Mouse (Mus musculus): ENCODE data around the gene Mycn.

Mycn gene

GRCm38 (mm10) chr12:12941661-12942363 lies at the start of gene Mycn:
Gene Mycn (minus strand): TSS chr12:12941914.
- peak; percentile 95 for DNase-seq (ENCODE audit: low spot score)

GRCm38 (mm10) chr12:12987376-12987775 lies 45.7 kb upstream of the Mycn start:
- DNase-seq (ENCODE audit: low spot score): no peak

- no peak for DNase-seq (ENCODE audit: low spot score)
Observed at GRCm38 (mm10) chr12:12986612-12987206, 45.0 kb upstream of the Mycn start.

GRCm38 (mm10) chr12:12983032-12983431 lies 41.3 kb upstream of the Mycn start:
- DNase-seq (ENCODE audit: low spot score): no peak

GRCm38 (mm10) chr12:12975397-12975796 lies 33.7 kb upstream of the Mycn start:
- DNase-seq (ENCODE audit: low spot score): peak; percentile 72

DNA sequence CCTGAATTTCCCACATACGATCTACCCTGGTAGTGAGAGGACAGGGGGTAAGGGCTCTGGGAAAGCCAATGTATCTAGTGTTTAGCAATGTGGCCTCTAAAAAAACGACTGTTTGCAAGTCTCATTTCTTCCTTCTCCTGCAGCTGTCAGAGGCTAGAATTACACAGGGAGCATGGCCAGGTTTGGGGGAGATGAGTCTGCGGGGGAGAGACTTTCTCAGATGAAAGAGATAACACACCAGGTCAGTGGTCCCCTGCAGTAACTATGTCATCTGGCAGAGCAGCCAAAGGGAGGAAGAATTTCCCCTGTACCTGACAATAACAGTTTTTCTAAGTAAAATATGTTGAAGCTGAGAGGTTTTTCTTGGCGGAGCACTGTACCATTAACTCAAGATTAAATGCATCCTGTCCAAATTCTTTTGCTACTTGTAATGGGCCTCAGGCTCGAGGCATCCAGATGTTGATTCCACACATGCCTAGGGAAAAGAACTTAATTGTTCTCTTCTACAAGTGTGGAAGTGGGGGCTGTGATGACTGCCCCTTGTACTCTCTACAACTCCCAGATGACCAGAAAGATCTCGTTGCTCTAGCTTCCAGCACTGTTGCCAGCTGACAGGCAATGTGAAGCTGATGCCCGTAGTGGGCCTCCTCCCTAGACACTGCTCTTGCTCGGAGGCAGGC lies 31.2 kb upstream of the Mycn start:
- DNase-seq (ENCODE audit: low spot score): no peak

- DNase-seq (ENCODE audit: low spot score): no peak
Observed at GRCm38 (mm10) chr12:12967946-12968345, 26.2 kb upstream of the Mycn start.

- DNase-seq (ENCODE audit: low spot score): no peak
Observed at GRCm38 (mm10) chr12:12964856-12965255, 23.1 kb upstream of the Mycn start.

- no peak for DNase-seq (ENCODE audit: low spot score)
Observed at GRCm38 (mm10) chr12:12947606-12948005, 5.9 kb upstream of the Mycn start.

DNA sequence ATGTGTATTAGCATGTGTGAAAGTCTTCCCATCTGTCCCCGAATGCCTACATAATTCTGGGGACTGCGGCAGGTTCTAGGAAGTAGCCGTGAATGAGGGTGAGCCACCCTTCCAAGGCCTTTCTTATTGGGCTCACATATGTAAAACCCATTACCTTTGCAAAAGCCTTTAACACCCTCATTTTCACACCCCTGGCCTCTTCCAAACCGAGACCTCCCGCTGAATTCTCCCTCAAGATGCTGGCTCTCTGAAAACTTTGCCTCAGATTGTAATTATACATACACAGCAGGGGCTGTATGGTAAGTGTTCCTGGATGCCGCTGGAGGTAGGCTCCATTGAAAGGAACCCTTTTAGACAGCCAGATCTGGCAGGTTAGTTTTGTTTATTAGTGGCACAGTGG lies 1.6 kb upstream of the Mycn start:
- DNase-seq (ENCODE audit: low spot score): no peak

DNA sequence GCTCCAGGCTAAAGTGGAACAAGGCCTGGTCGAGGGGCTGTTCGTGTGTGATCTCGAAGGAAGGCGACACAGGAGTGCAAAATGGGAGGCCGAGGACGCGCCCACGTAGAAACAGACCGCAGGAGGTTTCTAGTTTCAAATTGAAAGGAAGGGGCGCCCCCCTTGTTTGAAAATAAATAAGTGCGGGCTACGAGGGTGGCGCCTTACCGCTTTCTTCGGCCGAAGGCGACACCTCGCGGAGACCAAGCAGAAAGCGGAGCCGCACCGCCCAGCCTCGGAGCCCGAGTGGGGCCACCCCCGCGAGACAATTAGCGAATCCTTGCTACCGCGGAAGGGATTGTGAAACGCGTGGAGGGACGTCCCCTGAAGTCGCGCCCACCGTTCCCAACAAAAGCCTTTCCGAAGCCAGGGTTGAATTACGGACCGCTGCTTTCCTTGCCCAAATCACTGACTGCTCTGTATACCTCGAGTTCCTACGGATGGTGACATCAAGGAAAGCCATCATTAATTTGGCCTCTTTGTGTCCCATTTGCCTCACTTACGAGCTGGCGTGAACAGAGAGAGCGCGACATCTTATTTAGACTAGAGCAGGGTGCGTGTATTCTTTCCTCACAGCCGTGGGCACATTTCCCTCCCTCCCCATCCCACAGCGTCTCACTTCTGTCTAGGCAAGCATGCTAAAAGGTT lies 793 bp upstream of the Mycn start:
- peak; percentile 95 for DNase-seq (ENCODE audit: low spot score)

GRCm38 (mm10) chr12:12941129-12941504 lies 597 bp downstream of the Mycn start:
- DNase-seq (ENCODE audit: low spot score): peak; percentile 61

DNA sequence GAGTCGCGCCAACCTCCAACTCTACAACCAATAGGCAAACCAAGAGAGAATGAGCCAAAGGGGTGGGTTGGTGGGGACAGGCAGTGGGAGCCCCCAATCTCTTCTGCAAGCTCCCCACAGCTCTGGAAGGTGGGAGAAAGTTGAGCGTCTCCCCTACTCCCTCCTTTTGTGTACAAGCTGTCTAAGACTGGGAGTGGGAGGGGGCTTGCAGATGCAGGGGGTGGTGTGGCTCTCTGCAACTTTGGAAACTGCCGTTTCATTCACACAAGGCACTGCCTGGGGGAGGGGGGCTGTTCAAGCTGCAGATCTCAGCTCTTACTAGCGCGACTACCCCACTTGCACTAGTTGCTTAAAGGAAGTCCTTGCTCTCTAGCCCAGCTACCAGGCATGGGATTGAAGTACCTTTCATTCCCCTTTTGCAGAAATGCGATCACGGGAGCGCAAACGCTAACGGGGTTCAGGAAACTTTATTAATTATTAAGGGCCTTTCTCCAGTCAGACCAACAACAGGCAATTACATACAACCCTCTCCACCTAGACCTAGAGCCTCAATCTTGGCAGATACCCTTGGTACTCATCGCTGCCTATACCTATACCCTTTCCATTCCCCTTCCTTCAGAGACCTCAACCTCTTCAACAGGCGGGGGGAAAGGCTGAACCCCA lies 1.1 kb downstream of the Mycn start:
- DNase-seq (ENCODE audit: low spot score): peak; percentile 29

GRCm38 (mm10) chr12:12939581-12940465 lies 1.9 kb downstream of the Mycn start:
- DNase-seq (ENCODE audit: low spot score): peak; percentile 31

DNA sequence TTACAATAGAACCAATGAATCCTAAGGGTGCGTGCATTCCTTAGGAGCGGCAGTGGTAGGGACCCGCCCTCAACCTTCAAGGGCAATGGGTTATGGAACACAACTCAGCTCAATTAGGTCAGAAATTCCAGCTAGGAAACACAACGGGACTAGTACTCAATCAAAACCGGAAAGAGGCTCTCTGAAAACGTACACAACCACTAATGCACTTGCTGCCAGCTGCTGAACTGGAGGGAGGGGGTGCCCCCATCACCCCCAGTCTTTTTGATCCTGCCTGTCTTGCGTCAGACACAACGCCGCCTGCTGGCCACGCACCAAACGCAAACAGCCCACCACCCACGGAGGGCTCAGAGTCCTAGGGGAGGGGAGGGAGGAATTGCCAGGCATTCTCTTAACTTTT lies 2.9 kb downstream of the Mycn start:
- peak; percentile 72 for DNase-seq (ENCODE audit: low spot score)

DNA sequence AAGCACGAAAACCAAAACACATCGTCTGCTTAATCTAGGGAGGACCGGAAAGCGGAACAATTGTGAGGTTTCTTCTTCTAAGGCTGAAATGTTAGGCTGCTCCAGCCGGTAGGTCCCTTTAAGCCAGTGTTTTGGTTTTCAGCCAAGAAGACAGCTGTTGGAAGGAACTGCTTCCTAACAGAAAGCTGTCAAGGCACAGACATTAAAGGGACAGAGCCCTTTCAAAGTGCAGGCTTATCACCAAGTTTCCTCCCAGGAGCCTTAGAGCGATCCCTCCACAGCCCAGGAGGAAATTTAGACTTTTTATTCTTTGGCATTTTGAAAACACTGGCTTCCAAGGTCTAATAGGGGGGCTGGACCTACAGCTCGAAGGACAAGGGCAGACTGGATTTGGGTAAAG lies 3.4 kb downstream of the Mycn start:
- peak; percentile 92 for DNase-seq (ENCODE audit: low spot score)

GRCm38 (mm10) chr12:12937746-12938145 lies 4.0 kb downstream of the Mycn start:
- no peak for DNase-seq (ENCODE audit: low spot score)

- DNase-seq (ENCODE audit: low spot score): no peak
Observed at GRCm38 (mm10) chr12:12937088-12937487, 4.6 kb downstream of the Mycn start.

DNA sequence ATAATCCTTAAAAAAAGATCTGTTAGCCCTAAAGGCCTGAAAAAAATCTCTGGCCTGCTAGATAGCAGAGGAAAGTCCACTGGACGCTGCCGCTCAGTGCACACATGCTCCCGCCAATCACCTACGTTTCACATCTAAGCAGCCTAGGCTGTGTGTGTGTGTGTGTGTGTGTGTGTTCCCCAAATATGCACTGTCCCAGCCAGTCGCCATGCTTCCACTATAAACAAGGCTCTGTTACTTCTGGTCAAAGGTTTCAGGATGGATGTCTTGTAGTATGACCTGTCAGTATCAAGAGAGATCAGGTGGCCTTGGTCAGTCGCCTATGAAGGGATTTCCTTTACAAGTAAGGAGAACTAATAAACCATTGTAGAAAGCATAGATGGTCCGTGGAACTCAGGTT lies 9.5 kb downstream of the Mycn start:
- DNase-seq (ENCODE audit: low spot score): no peak

GRCm38 (mm10) chr12:12928239-12928638 lies 13.5 kb downstream of the Mycn start:
- DNase-seq (ENCODE audit: low spot score): no peak

- no peak for DNase-seq (ENCODE audit: low spot score)
Observed at GRCm38 (mm10) chr12:12926975-12927527, 14.7 kb downstream of the Mycn start.

Data from MN1 (cell line).